Mouse (Mus musculus): Measurements from ENCODE around the gene Sh3rf3. TPM values are rescaled to one million over a fixed set of nuclear protein-coding genes. Genes with fewer than 3 reads are reported as not detected.

Gene Sh3rf3
- polyA plus RNA-seq, 1 experiment from 2014 or later, result 0.04 TPM

DNA sequence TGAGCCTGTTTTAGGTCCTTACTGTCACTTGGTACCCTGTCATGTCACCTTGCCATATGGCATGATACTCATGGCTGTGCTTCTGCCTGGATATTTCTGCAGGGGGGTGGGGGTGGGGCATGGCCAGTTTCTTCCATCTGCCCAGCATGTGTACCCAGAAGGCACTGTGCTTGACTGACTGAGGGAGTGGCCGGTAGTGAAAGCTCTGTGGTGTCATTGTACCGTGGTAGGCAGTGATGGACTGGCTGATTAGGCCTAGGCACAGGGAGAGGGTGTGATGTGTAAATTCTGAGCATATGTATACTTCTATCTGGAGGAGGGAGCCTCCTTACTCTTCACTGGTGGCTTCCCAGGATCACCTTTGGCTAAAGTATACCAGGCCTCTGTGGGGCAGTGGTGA lies 51.6 kb downstream of the Sh3rf3 start:
- no peak overlapping the region for H3K4me3 ChIP-seq (ENCODE audit: low read depth, low read length)
- ATAC-seq (ENCODE audit: low read depth), result no peak
- H3K4me2 ChIP-seq (ENCODE audit: low read depth, low read length), result no peak overlapping the region
- no peak overlapping the region for H3K9ac ChIP-seq (ENCODE audit: low read depth, low read length)
- 54% methylated on average over 2 of the region's 2 CpGs for WGBS (ENCODE audit: insufficient replicate concordance)
- H3K27me3 ChIP-seq (ENCODE audit: control insufficient read depth, insufficient read depth, low read depth, low read length), result no peaks in the 10 kb centered on the region
- H3K27ac ChIP-seq (ENCODE audit: low read length), result no peak overlapping the region
- no peaks in the 10 kb centered on the region for H3K4me1 ChIP-seq (ENCODE audit: control insufficient read depth, low read depth, low read length)
- H3K9me3 ChIP-seq (replicated peaks; ENCODE audit: control insufficient read depth, low read length), result no peaks in the 10 kb centered on the region
- H3K36me3 ChIP-seq (ENCODE audit: control insufficient read depth, insufficient read depth), result no peaks in the 10 kb centered on the region

DNA sequence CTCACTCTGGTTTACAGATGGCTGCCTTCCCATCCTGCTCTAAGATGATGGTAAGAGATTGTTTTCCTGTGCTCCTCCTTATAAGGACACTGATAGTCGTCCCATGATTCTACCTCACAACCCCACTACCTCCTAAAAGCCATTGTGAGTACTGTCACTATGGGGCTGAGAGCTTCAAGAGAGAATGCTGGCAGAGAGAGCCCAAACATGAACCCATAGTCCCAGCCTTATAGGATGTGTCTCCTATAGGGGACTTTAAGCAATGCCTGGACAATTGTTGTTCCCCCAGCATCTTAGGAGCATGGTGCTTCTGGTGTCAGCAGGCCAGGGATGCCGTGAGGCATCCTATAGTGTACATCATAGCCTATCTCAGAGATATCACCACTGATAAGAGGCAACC lies 54.4 kb downstream of the Sh3rf3 start:
- Histone ChIP-seq H3K4me1 (ENCODE audit: control insufficient read depth, low read depth, low read length) (no peaks in the 10 kb centered on the region), H3K27ac (ENCODE audit: low read length) (no peak overlapping the region), H3K36me3 (ENCODE audit: control insufficient read depth, insufficient read depth) (no peaks in the 10 kb centered on the region), H3K9ac (ENCODE audit: low read depth, low read length) (no peak overlapping the region), H3K4me3 (ENCODE audit: low read depth, low read length) (no peak overlapping the region), H3K27me3 (ENCODE audit: control insufficient read depth, insufficient read depth, low read depth, low read length) (no peaks in the 10 kb centered on the region), H3K4me2 (ENCODE audit: low read depth, low read length) (no peak overlapping the region), H3K9me3 (replicated peaks; ENCODE audit: control insufficient read depth, low read length) (no peaks in the 10 kb centered on the region)
- WGBS (ENCODE audit: insufficient replicate concordance), result 57% methylated on average over 2 of the region's 2 CpGs
- ATAC-seq (ENCODE audit: low read depth), result no peak

DNA sequence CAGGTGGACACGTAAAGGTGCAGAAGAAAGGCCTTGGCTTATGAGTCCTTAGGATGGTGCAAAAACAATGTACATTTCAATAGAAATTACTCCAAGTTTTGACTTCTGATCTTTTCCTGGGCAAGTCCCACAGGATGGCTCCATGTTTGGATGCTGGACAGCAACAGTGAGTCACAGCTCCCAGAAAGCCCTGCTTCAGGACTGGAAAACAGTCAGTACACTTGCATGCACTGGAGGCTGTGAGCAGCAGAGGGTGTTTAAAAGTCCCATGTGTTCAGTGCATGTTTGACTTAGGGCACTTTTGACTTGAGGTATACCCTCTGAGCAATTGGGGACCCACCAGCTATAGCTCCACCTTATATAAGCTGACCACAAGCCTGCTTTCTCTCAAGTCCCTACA lies 56.7 kb downstream of the Sh3rf3 start:
- no peak for ATAC-seq (ENCODE audit: low read depth)
- H3K27ac ChIP-seq (ENCODE audit: low read length), result no peak overlapping the region
- no peaks in the 10 kb centered on the region for H3K27me3 ChIP-seq (ENCODE audit: control insufficient read depth, insufficient read depth, low read depth, low read length)
- no peaks in the 10 kb centered on the region for H3K36me3 ChIP-seq (ENCODE audit: control insufficient read depth, insufficient read depth)
- no peaks in the 10 kb centered on the region for H3K9me3 ChIP-seq (replicated peaks; ENCODE audit: control insufficient read depth, low read length)
- H3K4me2 ChIP-seq (ENCODE audit: low read depth, low read length), result no peak overlapping the region
- no peak overlapping the region for H3K9ac ChIP-seq (ENCODE audit: low read depth, low read length)
- H3K4me1 ChIP-seq (ENCODE audit: control insufficient read depth, low read depth, low read length), result no peaks in the 10 kb centered on the region
- no peak overlapping the region for H3K4me3 ChIP-seq (ENCODE audit: low read depth, low read length)
- WGBS (ENCODE audit: insufficient replicate concordance), result 66% methylated on average over 1 of the region's 1 CpGs

DNA sequence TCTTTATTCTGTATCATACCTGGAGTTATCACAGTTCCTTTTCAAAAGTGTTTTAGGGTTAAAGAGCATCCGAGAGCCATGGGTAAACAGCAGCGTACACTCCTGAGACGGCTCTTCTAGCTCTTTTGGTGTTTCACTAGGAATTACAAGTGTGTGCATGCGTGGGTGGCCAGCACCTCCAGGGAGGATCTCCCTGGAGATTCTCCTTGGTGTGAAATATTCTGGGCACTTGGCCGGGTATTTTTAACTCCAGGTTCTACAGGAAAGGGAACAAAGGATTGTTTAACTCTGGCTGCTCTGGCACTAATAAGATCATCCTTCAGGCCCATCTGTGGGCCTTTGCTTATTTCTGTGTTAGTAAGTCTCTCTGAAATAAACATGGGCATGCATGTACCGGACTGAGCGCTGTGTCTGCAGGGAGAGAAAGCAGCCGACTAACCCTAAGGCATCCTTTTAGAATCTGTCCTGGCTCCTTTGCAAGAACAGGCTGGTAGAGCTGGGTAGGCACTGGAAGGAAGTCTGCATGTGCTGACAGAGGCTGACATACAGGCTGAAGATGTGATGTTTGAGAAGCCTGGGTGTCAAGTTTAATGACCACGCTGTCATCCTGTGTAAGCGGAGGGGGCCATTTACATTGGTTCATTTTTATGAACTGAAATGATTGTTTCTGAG lies 58.1 kb downstream of the Sh3rf3 start:
- Histone ChIP-seq H3K4me1 (ENCODE audit: control insufficient read depth, low read depth, low read length) (no peaks in the 10 kb centered on the region), H3K4me3 (ENCODE audit: low read depth, low read length) (no peak overlapping the region), H3K36me3 (ENCODE audit: control insufficient read depth, insufficient read depth) (no peaks in the 10 kb centered on the region), H3K4me2 (ENCODE audit: low read depth, low read length) (no peak overlapping the region), H3K27me3 (ENCODE audit: control insufficient read depth, insufficient read depth, low read depth, low read length) (no peaks in the 10 kb centered on the region), H3K27ac (ENCODE audit: low read length) (no peak overlapping the region), H3K9me3 (replicated peaks; ENCODE audit: control insufficient read depth, low read length) (no peaks in the 10 kb centered on the region), H3K9ac (ENCODE audit: low read depth, low read length) (no peak overlapping the region)
- WGBS (ENCODE audit: insufficient replicate concordance), result 68% methylated on average over 10 of the region's 10 CpGs
- ATAC-seq (ENCODE audit: low read depth), result no peak

DNA sequence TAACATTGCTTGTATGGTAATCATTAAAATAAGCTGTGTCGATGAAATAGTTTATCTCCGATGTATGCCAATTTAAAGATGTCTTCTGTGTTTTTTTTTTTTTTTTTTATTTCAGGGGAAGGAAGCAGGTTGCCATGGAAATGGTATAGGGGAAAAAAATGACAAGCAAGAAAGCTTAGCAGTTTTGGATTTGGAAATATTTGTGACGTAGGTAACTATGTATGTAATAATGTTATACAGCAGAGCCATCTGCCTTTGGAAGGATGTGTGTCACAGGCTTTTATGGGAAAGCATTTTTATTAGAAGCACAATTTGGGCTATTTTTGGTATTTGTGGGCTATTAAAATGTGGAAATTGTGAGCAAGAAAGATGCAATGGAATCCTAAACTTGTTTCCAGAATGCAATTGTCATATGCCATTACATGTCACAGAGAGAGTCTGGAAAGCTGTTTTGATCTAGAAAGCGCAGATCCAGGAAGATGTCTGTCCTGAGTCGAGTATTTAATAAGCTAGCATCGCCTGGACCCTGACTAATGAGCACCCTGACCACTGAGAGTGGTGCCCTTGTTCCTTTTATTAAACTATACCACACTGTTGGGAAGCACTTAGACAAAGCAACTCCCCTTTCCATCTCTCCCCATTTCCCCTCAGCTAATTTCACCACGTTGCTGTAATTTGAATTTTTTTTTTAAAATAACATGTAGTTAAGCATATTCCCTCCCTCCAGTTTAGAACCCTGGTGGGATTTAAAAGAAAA lies 58.8 kb downstream of the Sh3rf3 start:
- 60% methylated on average over 7 of the region's 7 CpGs for WGBS (ENCODE audit: insufficient replicate concordance)
- H3K4me2 ChIP-seq (ENCODE audit: low read depth, low read length), result no peak overlapping the region
- no peaks in the 10 kb centered on the region for H3K36me3 ChIP-seq (ENCODE audit: control insufficient read depth, insufficient read depth)
- no peak overlapping the region for H3K27ac ChIP-seq (ENCODE audit: low read length)
- H3K27me3 ChIP-seq (ENCODE audit: control insufficient read depth, insufficient read depth, low read depth, low read length), result no peaks in the 10 kb centered on the region
- H3K9me3 ChIP-seq (replicated peaks; ENCODE audit: control insufficient read depth, low read length), result no peaks in the 10 kb centered on the region
- no peak overlapping the region for H3K9ac ChIP-seq (ENCODE audit: low read depth, low read length)
- H3K4me3 ChIP-seq (ENCODE audit: low read depth, low read length), result no peak overlapping the region
- H3K4me1 ChIP-seq (ENCODE audit: control insufficient read depth, low read depth, low read length), result no peaks in the 10 kb centered on the region
- ATAC-seq (ENCODE audit: low read depth), result no peak

DNA sequence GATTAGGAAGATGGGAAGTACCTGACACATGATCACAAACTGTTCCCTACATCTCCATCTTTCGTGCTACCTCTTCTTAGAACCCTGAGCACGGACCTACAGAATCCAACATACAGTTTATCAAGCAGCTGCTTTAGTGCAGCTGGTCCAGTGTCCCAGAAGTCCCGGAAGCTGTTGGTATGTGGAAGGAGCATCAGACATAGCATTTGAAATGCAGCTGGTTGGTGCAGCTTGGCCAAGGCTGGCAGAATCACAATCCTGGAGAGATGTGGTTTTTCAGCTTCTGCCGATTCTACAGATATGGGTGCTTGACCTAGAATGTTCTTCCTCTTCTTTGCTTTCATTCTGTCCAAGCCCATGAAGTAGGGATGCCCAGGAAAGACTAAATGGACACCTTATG lies 64.7 kb downstream of the Sh3rf3 start:
- H3K9ac ChIP-seq (ENCODE audit: low read depth, low read length), result no peak overlapping the region
- H3K36me3 ChIP-seq (ENCODE audit: control insufficient read depth, insufficient read depth), result no peaks in the 10 kb centered on the region
- ATAC-seq (ENCODE audit: low read depth), result no peak
- no peak overlapping the region for H3K4me2 ChIP-seq (ENCODE audit: low read depth, low read length)
- H3K27ac ChIP-seq (ENCODE audit: low read length), result no peak overlapping the region
- 60% methylated on average over 4 of the region's 4 CpGs for WGBS (ENCODE audit: insufficient replicate concordance)
- H3K9me3 ChIP-seq (replicated peaks; ENCODE audit: control insufficient read depth, low read length), result no peaks in the 10 kb centered on the region
- no peaks in the 10 kb centered on the region for H3K4me1 ChIP-seq (ENCODE audit: control insufficient read depth, low read depth, low read length)
- H3K4me3 ChIP-seq (ENCODE audit: low read depth, low read length), result no peak overlapping the region
- H3K27me3 ChIP-seq (ENCODE audit: control insufficient read depth, insufficient read depth, low read depth, low read length), result no peaks in the 10 kb centered on the region

DNA sequence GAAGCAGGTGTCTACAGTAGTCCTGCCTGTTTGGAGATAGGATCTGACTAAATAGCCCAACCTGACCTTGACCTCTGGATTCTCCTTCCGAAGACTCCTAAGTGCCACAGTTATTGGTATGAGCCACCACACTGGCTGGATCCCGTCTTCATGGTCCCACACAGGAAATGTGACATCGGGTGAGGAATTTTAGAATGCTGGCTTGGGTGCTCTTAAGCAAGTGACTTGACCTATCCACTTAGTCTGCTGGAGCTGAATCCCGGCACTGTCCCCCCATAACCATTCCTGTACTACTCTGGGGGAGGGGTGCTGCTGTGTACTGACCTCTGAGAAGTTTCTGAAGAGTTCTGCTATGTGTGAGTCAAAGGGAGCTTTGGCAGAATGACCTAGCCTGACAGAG lies 65.5 kb downstream of the Sh3rf3 start:
- Histone ChIP-seq H3K27ac (ENCODE audit: low read length) (no peak overlapping the region), H3K27me3 (ENCODE audit: control insufficient read depth, insufficient read depth, low read depth, low read length) (no peaks in the 10 kb centered on the region), H3K4me3 (ENCODE audit: low read depth, low read length) (no peak overlapping the region), H3K9me3 (replicated peaks; ENCODE audit: control insufficient read depth, low read length) (no peaks in the 10 kb centered on the region), H3K9ac (ENCODE audit: low read depth, low read length) (no peak overlapping the region), H3K36me3 (ENCODE audit: control insufficient read depth, insufficient read depth) (no peaks in the 10 kb centered on the region), H3K4me1 (ENCODE audit: control insufficient read depth, low read depth, low read length) (no peaks in the 10 kb centered on the region), H3K4me2 (ENCODE audit: low read depth, low read length) (no peak overlapping the region)
- 59% methylated on average over 4 of the region's 4 CpGs for WGBS (ENCODE audit: insufficient replicate concordance)
- no peak for ATAC-seq (ENCODE audit: low read depth)

DNA sequence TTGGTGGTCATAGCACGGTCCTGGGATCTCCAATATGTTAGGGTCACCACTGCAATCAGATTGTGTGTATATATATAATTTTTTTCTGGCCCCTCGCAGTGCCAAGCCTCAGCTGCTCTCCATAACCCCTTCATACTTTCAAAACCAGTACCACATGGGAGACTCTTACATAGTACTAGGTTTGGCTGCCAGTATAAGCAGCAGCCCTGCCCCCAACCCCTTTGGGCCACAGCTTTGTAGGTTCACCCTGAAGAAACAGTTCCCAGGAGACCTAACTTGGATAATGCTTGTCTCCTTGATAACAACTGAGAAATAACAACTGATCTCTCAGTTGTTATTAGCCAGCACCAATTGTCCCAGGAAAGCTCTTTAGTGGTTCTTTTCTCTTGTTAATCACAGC lies 69.6 kb downstream of the Sh3rf3 start:
- Histone ChIP-seq H3K4me1 (ENCODE audit: control insufficient read depth, low read depth, low read length) (no peaks in the 10 kb centered on the region), H3K36me3 (ENCODE audit: control insufficient read depth, insufficient read depth) (no peaks in the 10 kb centered on the region), H3K4me3 (ENCODE audit: low read depth, low read length) (no peak overlapping the region), H3K4me2 (ENCODE audit: low read depth, low read length) (no peak overlapping the region), H3K27me3 (ENCODE audit: control insufficient read depth, insufficient read depth, low read depth, low read length) (no peaks in the 10 kb centered on the region), H3K27ac (ENCODE audit: low read length) (no peak overlapping the region), H3K9ac (ENCODE audit: low read depth, low read length) (no peak overlapping the region), H3K9me3 (replicated peaks; ENCODE audit: control insufficient read depth, low read length) (no peaks in the 10 kb centered on the region)
- ATAC-seq (ENCODE audit: low read depth), result no peak
- WGBS (ENCODE audit: insufficient replicate concordance), result 49% methylated on average over 2 of the region's 2 CpGs

DNA sequence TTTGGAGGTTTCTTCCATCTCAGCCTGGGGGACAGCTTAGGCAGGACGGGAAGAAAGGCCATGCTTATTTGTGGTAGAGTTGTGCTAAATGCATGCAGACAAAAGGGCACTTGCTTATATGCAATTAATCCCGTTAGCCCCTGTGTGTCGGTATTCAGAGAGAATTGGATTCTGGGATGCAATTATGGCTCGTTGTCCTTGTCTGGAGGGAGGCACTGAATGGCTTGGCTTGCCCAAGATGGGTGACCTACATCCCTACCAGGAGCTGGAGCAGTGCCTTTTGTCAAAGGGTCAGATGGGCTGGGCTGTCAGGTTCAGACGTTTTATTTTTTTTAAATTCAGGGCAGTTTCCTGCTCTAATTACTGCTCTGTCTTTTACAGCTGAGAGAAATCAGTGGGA lies 72.2 kb downstream of the Sh3rf3 start:
- WGBS (ENCODE audit: insufficient replicate concordance), result 38% methylated on average over 5 of the region's 5 CpGs
- H3K9ac ChIP-seq (ENCODE audit: low read depth, low read length), result no peak overlapping the region
- no peak overlapping the region for H3K27ac ChIP-seq (ENCODE audit: low read length)
- no peaks in the 10 kb centered on the region for H3K9me3 ChIP-seq (replicated peaks; ENCODE audit: control insufficient read depth, low read length)
- no peak for ATAC-seq (ENCODE audit: low read depth)
- no peak overlapping the region for H3K4me3 ChIP-seq (ENCODE audit: low read depth, low read length)
- H3K4me2 ChIP-seq (ENCODE audit: low read depth, low read length), result no peak overlapping the region
- H3K4me1 ChIP-seq (ENCODE audit: control insufficient read depth, low read depth, low read length), result no peaks in the 10 kb centered on the region
- no peaks in the 10 kb centered on the region for H3K27me3 ChIP-seq (ENCODE audit: control insufficient read depth, insufficient read depth, low read depth, low read length)
- no peaks in the 10 kb centered on the region for H3K36me3 ChIP-seq (ENCODE audit: control insufficient read depth, insufficient read depth)

All from liver, embryonic 16.5 days (tissue).